Mouse (Mus musculus): ENCODE measurements around the gene Mad1l1.

The Mad1l1 gene

DNA sequence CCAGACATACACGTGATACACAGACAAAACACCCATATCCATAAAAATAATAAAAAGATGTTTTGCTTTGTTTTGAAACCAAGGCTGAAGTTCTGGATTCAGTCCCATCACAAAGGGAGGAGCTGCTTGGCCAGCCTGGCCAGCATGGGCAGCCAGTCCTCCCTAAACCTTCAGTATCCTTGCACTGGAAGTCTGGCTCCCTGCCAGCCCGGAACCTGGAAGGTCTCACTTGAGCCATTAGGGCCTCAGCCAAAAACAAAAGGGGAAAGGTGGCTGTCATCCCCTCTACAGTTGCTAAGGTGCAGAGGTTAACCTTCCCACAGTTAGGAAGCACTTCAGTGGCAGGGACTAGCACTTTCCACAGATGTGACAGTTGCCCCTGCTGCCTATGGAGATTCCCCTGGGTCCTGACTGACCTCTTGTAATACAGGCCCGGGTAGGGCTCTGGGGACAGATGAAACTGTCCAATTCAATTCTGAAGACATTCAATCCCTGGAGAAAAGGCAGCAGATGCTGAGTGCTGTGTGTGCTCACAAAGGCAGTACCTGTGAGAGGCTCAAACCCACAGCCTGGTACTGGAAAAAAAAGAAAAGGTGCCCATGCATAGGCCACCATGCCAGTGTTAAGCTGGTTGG lies 100.2 kb downstream of the Mad1l1 start:
- no peak for DNase-seq (ENCODE audit: low read depth, low spot score)

DNA sequence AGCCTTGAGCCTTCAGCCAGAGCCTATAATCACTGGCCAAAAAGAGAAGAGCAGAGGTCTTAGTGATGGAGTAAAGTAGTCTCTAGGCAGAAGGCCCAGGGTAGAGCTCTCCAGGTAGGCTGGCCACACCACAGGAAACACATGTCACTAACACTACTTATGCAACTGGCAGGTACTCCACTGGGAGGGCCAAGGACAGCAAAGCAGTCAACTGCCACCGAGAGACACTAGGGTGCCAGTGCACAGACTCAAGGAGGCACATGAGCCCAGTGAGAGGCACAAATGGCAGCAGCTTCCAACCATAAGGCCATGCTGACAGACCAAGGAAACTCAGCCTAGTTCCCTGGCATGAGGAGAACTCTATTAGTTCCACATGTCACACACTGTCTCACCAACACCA lies 102.1 kb downstream of the Mad1l1 start:
- no peak for DNase-seq (ENCODE audit: low read depth, low spot score)

DNA sequence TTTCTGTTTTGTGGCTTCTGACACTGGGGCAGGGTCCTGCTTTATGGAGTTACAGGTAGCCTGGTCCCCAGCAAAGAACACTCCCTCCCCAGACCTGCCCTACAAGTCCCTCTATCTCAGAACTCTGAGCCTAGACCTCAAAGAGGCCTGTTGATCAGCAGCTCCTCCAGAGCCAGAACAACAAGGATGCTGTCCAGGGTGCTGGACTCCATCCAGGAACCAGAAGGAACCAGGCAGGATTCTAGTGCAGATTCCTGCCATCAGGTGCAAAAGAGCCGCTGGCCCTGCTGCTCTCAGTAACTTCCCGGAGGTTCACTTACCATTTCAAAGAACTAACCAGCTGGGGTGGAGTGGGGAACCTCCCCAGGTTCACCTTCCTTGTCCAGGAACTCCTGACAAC lies 103.5 kb downstream of the Mad1l1 start:
- DNase-seq (ENCODE audit: low read depth, low spot score), result no peak

DNA sequence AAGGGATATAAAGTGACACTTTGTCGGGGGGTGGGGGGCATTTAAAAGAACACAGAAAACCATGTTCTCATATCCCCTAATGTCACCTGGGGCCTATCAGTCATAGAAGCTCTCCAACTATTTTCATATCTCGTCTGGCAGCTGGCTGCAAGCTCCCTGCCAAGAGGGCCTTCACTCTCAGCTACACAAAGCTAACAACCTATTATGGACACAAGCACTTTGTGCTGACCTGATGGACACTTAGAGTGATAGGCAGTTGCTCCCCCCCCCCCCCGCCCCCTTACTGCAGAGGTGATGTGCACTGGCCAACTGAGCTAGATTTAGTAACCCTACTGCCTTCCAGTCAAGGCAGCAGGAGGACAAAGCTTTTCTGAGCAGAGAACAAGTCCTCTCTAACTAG lies 104.3 kb downstream of the Mad1l1 start:
- no peak for DNase-seq (ENCODE audit: low read depth, low spot score)

DNA sequence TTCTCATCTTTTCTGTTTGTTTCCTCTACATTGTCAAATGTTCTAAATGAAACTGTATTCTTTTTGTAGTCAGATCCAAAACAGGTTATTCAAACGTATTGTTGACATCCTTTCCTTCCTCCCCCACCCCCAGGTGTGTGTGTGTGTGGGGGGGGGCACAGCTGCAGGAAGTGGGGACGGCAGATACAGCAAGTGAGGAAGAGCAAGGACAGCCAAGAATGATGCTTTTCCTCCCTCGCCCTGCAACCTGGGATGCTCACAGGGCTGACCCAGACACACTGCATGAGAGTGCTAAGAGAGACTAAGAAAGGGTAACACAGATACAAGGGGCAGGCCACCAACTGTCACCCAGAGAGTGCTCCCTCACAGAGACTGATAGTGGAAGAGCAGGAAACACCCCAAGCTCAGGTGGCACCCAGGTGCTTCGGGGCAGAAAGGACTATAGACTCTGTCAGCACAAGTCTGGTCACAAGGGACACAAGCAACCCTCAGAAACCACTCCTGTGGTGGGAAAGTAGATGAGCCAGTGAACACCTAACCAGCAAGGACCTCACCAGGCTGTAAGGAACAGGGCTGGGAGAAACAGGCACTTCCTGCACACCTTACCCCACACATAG lies 105.8 kb downstream of the Mad1l1 start:
- DNase-seq (ENCODE audit: low read depth, low spot score), result peak; percentile 49

DNA sequence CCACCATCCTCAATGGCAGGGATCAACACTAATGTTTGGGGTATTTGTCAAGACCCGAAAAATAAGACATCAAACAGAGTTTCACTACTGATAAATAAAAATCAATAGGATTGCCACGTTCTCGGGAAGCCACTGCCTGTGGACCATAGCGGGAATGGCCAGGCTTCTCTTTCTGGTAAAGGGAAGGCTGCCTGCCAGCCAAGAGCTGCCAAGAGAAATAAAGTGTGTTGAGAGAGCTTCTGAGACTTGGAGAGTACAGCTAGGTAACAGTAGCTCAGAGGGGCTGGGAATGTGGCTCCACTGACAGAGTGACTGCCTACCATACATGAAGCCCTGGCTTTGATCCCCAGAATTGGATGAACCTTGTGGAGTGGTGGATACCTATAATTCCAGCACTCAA lies 108.4 kb downstream of the Mad1l1 start:
- no peak for DNase-seq (ENCODE audit: low read depth, low spot score)

DNA sequence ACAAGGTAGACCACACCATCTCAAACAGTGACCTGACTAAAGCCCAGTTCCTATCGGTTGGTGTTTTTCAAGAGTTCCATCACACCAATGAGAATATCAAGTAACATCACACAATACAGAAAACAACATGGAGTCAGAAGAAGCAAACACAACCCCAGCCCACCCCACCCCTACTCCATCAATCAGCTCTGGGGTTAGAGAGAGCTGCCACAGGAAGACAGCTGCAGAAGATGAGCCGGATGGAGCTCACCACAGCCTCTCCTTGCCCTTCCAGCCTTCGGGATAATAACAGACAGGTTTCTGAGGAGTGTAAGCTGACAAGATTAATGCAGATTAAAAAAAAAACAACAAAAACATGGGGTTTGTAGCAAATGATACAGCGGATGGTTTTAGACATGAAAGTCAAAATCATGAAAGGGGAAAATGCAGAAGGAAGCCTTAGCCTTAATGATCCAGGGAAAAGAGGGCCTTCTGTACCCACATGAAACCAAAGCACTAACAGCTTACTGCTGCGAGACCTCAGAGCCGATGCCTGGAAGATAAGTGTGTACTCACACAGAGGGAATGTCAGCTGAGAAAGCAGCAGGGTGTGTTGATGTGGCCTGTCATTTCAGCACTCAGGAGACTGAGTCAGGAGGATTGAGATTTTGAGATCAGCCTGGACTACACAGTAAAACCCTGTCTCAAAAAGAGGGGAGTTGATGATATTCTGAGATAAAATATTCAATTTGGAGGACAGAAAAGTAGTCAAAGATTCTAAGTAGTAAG lies 110.8 kb downstream of the Mad1l1 start:
- no peak for DNase-seq (ENCODE audit: low read depth, low spot score)

DNA sequence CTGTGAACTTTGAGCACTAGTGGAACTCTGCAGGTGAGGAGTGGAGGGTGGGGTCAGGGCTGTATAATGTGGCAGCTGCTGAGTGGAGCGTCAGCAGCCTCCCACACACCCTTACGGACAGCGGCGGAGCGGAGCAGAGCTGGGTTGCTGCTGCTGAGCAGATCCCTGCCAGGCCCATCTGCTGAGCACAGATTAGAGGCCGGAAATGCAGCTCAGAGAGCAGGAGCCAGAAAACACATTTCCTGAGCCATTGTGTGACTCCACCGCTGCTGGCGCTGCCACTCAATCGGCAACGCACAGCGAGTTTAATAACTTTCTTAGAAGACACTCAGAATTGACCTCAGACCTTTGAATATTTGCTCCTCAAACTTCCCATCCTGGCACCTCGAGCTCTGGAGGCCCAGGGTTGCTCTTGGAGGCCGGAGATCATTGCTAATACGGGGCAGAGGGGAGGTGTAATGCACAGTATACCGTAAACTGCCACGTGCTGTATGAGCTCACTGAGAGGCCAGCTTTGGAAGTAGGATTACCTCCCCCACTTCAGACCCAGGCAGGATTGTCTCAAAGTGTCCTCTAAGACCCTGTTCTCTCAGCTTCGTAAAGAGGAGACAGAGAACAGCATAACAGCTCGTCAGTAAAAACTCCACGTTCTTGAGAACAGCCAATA lies 112.5 kb downstream of the Mad1l1 start:
- no peak for DNase-seq (ENCODE audit: low read depth, low spot score)

DNA sequence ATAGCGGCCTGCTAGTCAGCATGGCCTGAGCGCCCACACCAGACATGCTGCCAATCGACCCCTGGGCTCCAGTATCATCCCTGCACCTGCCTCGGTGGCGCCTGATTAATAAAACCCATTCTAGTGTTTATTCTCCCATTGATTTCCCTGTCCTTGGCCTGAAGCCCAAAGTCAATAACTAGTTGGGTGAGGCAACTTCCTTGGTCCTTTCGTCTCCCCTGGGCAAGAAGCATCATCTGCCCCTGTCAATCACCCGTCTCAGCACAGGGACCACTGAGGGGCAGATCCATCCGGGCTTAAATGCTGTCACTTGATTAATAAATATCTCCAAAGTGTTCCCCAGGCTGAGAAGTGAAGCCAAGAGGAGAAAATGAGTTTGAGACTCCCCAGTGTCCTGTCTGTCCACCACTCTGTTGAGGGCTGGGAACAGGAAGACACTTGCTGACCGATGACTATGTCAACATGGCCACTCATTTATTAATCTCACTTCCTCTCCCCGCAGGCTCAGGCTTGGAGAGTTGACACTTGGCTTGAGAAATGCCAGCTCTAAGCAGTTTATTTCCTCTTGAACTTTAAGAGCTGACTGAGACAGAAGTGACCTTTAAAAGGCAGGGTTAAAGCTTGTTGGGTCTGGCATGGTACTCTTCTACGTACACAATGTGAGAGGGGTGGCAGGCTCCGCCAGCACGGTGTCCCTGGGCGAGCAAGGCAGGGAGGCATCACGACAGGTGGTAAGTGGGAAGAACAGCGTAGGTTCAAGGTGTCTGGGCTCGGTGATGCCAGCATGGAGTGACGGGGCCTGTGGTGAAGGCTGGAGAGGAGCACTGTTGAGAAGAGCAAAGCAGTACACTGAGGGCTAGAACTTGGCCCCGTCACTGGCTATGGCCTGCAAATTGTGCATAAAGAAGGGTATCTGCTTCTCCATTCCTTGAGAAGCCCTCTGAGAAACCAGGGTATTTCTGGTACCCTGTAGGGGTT lies 114.3 kb downstream of the Mad1l1 start:
- no peak for DNase-seq (ENCODE audit: low read depth, low spot score)

DNA sequence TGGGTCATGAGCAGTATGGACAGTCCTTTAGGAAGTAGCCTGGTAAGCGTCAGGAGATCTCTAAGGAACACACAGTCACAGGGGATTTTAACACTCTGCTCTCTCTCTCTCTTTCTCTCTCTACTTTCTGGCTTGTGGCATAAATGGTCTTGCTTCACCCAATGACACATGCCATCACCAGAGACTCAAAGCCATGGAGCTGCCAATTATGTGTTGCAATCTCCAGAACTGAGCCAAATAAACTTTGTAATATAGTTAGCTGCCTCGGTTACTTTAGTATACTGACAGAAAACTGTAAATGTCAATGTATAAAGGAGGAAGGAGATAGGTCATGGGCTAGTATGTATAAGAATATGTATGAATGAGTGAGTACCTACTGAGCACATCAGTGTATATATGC lies 115.4 kb downstream of the Mad1l1 start:
- no peak for DNase-seq (ENCODE audit: low read depth, low spot score)

DNA sequence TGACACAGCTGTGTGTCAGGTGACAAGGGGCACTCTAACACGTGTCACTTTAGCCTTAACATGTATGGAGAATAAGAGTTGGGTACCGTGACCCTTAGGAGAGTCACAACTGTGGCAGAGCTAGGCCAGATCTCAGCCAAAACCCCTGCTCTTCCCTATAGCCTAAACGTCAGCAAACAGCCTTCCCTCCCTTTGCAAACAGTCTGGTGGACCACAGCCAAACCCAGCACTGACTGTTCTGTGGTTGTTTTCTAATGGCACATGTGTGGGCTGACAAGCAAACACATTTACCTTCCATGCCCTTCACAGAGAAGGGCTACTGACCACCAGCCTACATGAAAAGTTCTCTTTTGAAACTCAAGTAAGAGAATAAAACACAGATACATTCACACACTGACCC lies 116.9 kb downstream of the Mad1l1 start:
- no peak for DNase-seq (ENCODE audit: low read depth, low spot score)

DNA sequence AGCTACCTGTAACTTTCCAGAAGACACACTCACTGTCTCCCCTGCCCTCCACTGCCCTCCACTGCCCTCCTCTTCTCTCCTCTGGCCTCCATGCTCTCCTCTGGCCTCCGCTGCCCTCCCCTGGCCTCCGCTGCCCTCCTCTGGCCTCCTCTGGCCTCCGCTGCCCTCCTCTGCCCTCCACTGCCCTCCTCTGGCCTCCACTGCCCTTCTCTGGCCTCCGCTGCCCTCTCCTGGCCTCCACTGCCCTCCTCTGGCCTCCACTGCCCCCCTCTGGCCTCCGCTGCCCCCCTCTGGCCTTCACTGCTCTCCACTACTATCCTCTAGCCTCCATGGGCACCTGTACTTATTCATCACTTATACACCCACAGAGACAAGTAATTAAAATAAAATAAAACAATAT lies 117.3 kb downstream of the Mad1l1 start:
- no peak for DNase-seq (ENCODE audit: low read depth, low spot score)

DNA sequence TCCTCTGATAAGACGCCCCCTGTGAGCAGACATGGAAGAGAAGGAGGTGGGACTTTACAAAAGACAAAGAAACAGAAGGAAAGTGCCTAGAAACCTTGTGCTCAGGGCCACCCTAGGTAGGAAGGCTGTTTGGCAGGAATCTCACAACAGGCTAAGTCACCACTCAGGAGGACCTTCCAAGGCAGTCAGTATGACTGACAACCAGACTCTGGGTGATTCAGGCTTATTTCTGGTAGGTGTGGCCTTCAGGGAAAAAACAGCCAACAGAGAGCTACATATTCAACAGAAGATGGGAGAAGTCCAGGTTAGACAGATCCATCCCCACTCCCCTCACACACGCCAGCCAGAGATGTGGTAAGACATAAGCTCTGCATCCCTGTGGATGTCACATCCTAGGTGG lies 118.9 kb downstream of the Mad1l1 start:
- no peak for DNase-seq (ENCODE audit: low read depth, low spot score)

DNA sequence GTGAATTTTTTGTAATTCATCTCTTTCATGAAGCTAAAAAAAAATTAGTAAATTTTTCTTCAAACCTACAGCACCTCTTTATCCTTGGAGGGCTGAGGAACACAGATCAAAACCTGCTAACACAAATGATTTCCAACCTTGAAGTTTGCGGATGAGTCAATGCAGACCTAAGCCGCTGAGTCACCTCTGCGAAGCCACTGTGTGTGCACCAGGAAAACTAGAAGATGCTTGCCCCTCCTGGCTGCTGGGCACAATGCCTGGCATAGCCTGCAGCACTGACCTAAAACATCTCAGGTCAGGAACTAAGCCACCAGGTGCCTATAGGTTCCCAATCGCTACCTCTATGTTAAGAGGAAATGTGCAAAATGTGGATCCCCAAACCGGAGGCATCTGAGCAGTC lies 119.8 kb downstream of the Mad1l1 start:
- no peak for DNase-seq (ENCODE audit: low read depth, low spot score)

DNA sequence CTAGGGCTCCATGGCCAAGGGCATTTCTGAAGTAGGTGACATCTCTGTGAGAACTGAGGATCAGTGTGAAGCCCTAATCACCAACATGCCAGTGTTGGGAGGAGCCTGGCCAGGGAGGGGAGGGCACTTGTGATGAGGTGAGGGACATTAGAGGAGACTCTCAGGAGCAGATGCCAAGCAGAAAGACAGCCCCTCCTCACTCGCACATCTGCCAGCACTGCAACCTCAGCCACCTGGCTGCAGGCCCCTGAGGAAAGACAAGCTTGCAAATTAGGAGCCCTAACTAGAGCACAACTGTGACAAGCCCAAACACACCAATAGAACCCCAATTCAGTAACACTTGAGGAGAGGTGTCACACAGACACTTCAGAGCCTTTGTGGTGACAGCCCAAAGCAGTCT lies 120.2 kb downstream of the Mad1l1 start:
- DNase-seq (ENCODE audit: low read depth, low spot score), result peak; percentile 53

DNA sequence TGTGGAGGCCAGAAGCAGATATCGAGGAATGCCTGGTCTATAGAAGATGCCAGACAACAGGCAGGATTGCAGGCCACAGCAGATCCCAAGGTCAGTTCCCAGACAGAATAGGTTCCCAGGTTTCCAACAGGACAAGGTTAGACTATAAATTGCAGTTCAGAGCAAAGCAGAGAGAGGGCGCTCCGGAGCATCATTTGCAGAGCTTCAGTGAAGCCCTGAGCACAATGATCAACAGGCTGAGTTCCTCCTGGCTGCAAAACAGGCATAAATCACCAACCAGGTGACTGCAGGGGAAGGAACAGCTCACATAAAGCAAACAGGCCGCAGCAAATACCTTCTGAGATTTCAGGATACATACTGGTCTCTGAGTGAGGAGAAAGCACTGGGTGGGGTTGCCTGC lies 123.6 kb downstream of the Mad1l1 start:
- DNase-seq (ENCODE audit: low read depth, low spot score), result peak; percentile 61

DNA sequence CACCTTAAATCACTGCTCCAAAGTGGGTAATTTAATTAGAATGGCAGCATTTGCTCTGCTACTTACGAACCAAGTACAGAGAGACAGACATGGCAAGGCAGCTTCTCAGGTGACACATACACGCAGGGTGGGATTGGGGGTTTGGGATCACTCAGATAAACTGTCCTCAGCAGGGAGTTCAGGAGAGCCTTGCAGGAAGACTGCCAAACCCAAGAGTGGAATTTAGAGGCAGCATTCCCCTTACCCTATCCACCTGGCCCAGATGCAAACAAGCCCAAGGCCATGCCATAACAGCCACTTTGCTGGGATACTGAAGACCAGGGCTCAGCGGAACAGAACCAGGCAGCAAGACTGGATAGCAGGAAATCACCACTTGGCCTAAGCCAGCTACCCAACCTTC lies 124.9 kb downstream of the Mad1l1 start:
- DNase-seq (ENCODE audit: low read depth, low spot score), result no peak

DNA sequence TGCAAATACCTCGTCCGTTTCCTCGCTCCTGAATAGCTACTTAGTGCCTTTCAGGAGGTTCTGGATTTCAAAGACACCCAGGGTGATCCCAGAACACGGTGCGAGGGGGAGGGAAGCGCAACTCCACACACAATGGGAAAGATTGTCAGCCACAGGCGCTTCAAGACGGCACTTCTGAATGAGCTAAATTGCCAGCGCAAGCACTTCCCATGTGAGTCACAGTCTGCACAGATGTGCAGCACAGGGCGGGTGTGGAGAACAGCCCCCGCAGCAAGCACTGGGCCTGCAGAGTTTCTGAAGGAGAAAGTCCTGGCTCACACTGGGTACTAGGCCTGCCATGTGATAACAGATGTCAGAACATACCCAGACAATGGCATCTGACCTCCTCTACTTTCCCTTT lies 127.2 kb downstream of the Mad1l1 start:
- no peak for DNase-seq (ENCODE audit: low read depth, low spot score)

DNA sequence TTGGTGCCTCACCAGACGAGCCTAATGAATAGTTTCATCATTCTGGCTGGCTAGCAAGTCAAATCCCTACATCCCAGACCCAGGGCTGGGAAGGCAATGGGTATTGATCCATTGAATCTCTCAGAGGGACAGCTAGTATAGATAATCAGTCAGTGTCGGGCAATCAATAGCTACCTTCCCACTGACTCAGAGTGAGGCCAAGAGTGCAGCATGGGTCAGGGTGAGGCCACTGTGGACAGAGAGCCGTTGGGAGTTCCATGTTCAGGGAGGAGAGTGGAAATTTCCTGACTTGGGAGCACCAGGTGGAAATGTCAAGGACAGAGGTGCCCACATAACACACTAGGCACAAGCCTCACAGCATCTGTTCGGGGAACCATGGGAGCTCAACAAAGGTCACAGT lies 129.8 kb downstream of the Mad1l1 start:
- no peak for DNase-seq (ENCODE audit: low read depth, low spot score)

DNA sequence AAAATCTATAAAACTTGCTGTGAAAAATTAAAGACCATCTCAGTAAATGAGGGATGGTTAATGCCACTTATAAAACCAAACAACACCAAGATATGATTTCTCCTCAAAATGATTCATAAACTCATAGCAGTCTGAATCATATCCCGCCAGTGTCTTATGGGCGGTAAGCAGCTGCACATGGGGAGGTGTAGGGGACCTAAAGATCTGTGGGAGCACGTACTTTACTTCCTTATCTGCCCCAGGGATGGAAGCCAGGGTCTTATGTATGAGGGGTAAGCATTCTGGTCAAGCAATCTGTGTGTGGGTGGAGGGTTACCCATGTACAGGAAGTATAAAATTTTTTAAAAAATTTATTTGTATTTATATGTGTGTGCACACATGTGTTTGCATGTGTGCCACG lies 135.0 kb downstream of the Mad1l1 start:
- DNase-seq (ENCODE audit: low read depth, low spot score), result no peak

DNA sequence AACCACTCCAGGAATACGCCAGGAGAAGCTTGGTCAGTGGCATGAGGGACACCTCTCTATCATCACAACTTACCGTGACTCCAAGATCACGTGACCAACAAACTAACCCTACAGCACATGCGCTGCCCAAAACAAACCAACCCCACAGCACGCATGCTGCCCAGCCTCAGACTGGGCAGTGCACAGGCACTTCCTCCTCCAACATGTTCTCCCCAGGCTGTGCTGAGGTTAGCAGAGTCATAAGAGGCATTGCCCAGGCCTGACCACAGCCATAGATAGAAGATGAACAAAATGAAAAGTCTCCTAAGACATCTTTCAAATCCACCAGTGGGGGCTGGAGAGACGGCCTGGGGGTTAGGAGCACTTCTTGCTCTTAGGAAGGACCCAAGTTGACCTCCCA lies 135.6 kb downstream of the Mad1l1 start:
- DNase-seq (ENCODE audit: low read depth, low spot score), result no peak
